Mouse (Mus musculus): ENCODE measurements at regions not wholly inside any gene's neighbourhood (a gene's known extent, or its start where the extent isn't known, plus 50 kb on each side); places are given as distances from the start of the nearest gene placed in this dataset.

- no peak for DNase-seq (ENCODE audit: low spot score)
These were observed 320.1 kb downstream of the Med13l start for GRCm38 (mm10) chr5:118880546-118880945.

DNA sequence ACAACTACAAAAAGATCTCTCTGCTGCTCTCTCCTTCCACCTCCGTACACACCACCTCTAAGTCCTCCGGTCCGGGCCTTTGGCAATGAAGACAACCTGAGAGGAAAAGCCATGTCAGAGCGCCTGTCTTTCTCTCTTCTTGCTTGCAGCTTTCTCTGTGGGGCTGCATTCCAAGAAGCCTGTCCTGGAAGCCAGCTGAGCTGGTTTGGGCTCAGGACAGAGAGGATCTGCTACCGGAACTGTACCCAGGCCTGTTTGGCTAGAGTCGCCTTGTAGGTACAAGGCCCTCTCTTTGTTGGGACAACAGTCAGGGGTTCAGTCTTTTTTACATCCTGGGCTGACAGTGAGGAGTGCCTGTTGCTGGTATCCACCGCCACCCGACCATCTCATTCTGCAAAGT lies 321.4 kb downstream of the Med13l start:
- no peak for DNase-seq (ENCODE audit: low spot score)

DNA sequence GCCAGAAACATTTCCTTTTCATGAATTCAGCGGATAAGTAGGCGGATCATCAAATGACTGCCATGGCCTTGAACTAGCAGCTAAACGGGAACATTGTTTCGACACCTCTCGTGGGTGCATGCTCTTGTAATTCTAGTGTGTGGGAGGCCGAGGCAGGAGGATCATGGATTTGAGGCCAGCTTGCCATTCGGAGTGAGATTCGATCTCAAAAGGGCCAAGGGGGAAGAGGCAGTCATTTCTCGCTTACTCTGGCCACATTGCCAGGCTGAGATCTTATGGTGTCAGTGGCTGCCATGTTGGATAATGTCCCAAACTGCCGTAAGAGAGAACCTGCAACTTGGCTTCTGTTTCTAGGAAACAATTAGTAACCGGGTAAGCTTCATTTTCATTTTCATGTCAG lies 327.7 kb downstream of the Med13l start:
- no peak for DNase-seq (ENCODE audit: low spot score)

GRCm38 (mm10) chr5:118891131-118891530 lies 330.7 kb downstream of the Med13l start:
- DNase-seq (ENCODE audit: low spot score), result no peak

GRCm38 (mm10) chr5:118908224-118908623 lies 347.7 kb downstream of the Med13l start:
- DNase-seq (ENCODE audit: low spot score), result no peak

DNA sequence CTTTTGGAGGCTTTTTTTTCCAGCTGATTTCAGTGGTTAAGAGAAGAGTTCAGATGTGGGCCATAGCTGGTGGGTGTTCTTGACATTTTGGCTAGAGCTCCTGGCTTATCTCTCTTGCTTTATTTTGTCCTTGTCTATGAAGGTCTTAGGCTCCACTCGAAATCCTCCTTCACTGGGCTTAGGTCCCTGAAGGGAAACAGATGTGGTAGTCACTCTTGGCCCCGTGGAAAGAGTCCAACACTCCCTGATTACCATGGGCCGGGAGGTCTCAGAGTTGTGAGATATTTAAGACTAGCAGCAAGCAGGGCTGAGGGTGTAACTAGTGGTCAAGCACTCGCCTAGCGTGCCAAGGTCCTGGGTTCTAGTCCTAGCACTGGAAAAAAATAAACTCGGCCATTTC lies 349.3 kb downstream of the Med13l start:
- DNase-seq (ENCODE audit: low spot score), result no peak

DNA sequence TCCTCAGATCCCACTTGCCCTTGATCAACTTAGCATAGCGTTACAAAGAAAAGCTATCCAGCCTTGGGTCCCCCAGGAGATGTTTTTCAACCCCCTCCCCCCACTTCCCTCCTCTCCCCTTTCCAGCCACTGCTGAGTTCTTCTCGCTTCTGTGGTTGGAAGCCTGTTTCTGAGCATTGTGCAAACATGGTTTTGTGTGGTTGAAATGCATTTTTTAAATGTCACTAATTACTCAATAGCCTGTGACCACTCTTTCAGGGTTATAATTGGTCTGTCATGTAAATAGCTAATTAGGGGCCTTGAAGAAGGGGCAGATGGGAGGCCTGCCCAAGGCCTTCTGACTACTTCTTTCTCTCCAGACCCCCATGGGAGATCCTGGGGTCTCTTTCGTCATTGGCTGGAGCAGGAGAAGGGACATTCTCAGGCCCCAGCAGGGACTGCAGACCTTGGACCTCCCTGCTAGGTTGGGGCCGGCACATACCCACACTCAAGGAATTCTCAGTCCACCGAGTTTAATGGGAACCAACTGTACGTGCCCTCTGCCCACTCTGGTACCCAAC lies 353.8 kb downstream of the Med13l start:
- DNase-seq (ENCODE audit: low spot score), result no peak

- DNase-seq (ENCODE audit: low spot score), result no peak
These were observed 362.9 kb downstream of the Med13l start for GRCm38 (mm10) chr5:118923357-118923756.

GRCm38 (mm10) chr5:118929037-118929436 lies 368.6 kb downstream of the Med13l start:
- DNase-seq (ENCODE audit: low spot score), result peak; percentile 27

DNA sequence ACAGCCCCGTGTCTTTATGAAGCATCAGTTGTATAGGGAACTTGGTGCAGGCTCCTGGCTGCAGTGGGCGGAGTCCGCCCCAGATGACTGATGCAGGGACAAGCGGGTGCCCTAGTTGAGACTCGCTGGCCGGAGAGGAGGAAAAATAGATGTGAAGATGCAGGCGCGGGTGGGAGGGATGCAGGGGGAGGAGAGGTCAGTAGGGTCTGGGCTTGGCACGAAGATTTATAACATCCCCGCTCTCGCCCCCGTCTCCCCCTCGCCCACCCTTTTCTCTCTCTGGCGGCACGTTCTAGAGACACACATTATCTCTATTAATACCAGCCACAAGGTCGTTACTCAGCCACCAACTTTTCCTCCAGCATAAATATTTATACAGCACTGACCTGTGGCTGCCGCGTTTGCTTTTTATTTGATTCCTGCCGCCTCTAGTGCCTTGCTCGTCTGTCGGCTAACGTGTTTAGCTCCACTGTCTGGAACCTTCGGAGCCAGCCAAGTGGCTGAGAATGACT lies 369.6 kb downstream of the Med13l start:
- DNase-seq (ENCODE audit: low spot score), result peak; percentile 77

DNA sequence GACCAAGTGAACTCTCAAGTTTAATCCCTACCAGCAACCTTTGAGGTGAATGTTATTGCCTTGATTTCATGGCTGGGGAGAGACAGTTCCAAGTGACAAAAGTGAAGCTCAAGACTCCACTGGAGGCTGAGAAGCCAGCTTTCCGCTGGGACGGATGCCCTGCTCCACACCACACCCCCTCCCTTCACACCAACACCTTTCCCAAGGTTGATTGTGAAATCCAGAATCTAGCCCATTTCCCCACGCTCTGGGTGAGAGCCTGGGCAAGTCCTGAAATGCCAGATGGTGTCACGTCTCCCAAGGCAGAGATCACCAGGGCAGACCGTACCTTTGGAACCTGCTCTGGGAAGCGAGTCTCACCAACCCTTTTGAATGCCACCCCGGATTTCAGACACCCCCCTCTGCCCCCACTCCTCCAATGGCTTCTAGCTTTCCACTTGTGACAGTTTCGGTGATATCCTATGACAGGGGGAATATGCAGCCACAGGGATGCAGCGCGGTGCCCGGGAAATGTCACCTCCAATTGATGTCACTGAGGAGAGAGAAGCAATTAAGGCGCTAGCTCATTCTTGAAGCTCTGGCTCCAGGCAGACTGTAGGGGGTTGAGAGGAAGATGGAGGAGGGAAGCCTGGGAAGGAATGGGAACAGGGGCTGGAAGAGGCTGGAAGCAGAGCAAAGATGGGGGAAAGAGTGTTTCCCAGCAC lies 379.0 kb downstream of the Med13l start:
- no peak for DNase-seq (ENCODE audit: low spot score)

GRCm38 (mm10) chr5:118944256-118944655 lies 383.8 kb downstream of the Med13l start:
- DNase-seq (ENCODE audit: low spot score), result peak; percentile 17

DNA sequence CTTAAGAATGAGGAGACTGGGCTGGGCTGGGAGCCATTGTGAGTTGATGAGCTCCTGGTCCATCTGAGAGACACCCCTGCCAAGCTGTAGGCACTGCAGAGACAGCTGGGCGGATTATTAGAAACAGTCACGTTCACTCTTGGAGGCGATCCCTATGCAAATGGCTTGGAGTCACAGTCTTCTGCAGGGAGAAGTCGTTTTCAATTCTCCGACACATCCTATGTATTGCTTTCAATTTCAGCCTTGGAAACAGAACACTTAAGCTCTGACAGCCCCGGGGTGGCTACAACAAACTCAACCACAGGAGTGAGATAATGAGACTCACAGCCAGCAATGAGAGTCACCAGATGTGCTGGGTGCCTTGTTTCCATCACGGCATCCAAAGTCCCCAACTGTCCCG lies 385.6 kb downstream of the Med13l start:
- DNase-seq (ENCODE audit: low spot score), result peak; percentile 9

- DNase-seq (ENCODE audit: low spot score), result peak; percentile 32
These were observed 386.5 kb downstream of the Med13l start for GRCm38 (mm10) chr5:118946994-118947393.

GRCm38 (mm10) chr5:118948119-118948786 lies 387.8 kb downstream of the Med13l start:
- DNase-seq (ENCODE audit: low spot score), result no peak

DNA sequence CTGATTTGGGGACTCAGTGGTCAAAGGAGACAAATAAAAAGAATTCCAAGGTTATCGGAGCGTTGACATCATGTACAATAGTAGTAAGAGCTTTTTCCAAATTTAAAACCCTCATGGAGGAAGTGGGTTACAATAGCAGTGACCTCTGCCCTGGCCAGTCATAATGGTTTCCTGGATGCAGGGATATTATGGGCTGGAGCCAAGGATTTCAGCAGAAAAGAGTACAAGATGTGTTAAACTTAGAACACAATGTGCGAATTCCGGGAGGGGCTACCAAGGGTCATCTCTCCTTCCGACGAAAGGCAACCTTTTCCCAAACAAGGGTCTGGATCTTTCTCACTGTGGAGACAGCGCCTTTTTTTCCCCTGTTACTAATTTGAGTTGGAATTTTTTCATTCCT lies 390.6 kb downstream of the Med13l start:
- peak; percentile 23 for DNase-seq (ENCODE audit: low spot score)

DNA sequence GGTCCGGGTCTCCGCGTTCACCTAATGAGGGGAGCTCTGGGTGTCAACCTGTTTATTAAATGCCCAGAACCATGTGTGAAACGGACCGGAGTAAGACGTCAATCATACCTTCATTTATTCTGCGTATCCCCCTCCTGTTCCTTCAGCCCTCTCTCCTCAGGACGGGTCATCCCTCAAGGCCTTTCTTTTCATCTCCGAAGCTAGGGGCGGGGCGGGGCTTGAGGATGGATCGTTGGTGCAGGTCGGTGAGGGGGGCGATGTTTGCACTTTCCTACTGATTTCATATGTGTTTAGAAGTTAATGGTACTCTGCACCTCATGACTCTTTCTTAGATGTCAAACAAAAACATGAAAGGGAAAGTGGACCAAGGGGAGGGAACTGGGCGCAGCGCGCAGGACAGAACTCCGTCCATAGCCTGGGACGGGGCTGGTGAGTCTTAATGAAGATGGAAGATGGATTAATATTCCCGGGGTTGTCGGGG lies 400.1 kb downstream of the Med13l start:
- peak; percentile 41 for DNase-seq (ENCODE audit: low spot score)

DNA sequence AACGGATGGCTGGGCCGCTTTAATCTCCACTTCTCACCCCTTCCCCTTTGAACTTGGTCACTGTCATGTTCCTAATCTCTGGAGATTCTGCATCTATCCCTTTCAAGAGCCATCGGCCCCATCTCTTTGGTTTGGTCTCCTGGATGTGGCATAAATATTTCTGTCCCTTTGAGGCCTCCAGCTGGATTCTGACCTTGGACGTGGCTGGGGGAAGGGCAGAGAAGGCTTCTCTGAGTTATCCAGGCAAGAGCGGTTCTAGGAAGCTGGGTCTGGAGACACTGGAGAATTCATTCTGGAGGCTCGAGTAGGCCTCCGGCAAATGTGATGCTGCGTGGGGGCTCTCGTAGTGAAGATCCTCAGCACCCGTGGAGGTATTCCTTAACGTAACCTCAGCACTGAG lies 400.6 kb downstream of the Med13l start:
- peak; percentile 18 for DNase-seq (ENCODE audit: low spot score)

GRCm38 (mm10) chr5:118962152-118962551 lies 401.7 kb downstream of the Med13l start:
- no peak for DNase-seq (ENCODE audit: low spot score)

DNA sequence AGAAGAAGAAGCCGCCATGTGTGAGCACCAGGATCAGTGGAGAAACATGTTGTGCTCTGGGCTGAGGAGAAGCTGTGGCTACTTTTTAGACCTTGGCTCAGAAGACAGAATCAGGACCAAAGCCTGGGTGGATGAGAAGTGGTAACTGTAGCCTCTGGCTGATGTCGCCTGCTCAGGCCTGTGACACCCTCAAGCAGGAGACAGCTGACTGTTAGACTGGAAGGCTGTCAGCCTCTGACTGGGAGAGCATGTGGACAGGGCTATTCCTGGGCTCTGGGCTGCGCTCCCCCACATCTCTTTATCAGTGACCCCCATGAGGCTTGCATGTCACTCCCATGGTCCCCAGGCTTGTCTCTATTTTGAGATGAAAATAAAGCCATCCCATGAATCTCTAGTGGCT lies 402.5 kb downstream of the Med13l start:
- DNase-seq (ENCODE audit: low spot score), result no peak

GRCm38 (mm10) chr5:118966901-118967300 lies 406.4 kb downstream of the Med13l start:
- no peak for DNase-seq (ENCODE audit: low spot score)

DNA sequence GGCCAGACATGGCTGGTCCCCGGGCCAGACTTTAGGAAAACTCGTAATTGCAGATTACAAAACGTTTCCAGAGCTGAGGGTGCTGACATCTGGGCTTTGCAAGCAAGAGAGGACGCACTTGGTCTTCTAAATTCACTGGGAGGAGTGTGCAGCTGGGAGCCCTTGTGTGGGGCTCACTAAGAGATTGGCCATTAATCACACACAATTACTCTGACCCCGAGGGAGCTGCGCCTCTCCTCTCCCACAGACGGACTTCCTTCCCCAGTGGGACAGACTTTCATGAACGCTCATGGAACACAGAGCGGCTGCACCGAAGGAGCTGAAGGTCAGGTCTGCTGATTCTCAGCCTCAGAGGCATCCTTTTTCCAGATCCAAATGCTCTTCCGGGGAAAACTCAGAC lies 407.2 kb downstream of the Med13l start:
- no peak for DNase-seq (ENCODE audit: low spot score)

DNA sequence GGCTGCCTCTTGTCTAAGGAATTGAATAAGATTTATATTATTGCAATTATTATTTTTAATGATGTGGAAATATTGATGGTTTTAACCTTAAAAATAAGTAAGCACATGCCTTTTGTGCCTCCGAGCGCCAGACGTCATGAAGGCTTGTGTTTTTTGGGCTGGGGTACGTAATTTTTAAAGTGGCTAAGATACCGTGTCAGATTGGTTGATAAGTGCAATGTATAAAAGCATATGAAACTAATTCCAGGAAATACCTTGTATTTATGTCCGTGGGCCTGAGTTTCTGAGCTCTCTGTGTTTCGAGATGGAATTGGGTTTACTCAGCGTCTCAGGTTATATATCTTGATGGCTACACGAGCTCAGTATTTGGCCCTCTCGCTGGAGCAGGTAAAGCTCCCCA lies 414.7 kb downstream of the Med13l start:
- DNase-seq (ENCODE audit: low spot score), result no peak

Data from embryo, embryonic 10 days (tissue).